ENCODE assay signal across 30 mouse cellular contexts in genomic region chrX:73793505-73793904, GRCm38 (mm10). TPM values are rescaled to one million over a fixed set of nuclear protein-coding genes. Genes with fewer than 3 reads are reported as not detected.
DNase-seq lines count a peak whose midpoint lies in the region; ATAC-seq and TF ChIP-seq lines count a peak whose summit lies in the region.
"Had no signal": no experiment of that assay in that cellular context is flagged by ENCODE, and none has a peak within 500 bp of the region (broad histone marks: within the 10 kb centered on the region; RNA-seq: fewer than 3 reads in every experiment).

No protein-coding gene starts in this region.

- peaks cover 44% of the 10 kb centered on the region for H3K36me3 ChIP-seq in forebrain, embryonic 13.5 days (ENCODE audit: poor library complexity, severe bottlenecking)
- no peaks in the 10 kb centered on the region for H3K36me3 ChIP-seq in forebrain, embryonic 16.5 days (ENCODE audit: control insufficient read depth, insufficient read depth)
- no peaks in the 10 kb centered on the region for H3K36me3 ChIP-seq in hindbrain, postnatal 0 days (ENCODE audit: insufficient read depth, low read length)
- no peaks in the 10 kb centered on the region for H3K36me3 ChIP-seq in hindbrain, embryonic 11.5 days (ENCODE audit: control insufficient read depth, insufficient read depth, low read length)
- peaks cover 28 to 69% of the 10 kb centered on the region in 2 experiments for H3K36me3 ChIP-seq in CH12.LX (replicated peaks in 1 of 2; ENCODE audit: control insufficient read depth in 1 of 2, insufficient read depth in 1 of 2, low read length in 1 of 2)
- 0 out of 2 replicates have a peak, but pooled peaks cover 18% of the 10 kb centered on the region for H3K36me3 ChIP-seq in embryonic facial prominence, embryonic 14.5 days (ENCODE audit: control insufficient read depth, insufficient read depth, low read length)

- DNase-seq in hindbrain, postnatal 0 days (ENCODE audit: low spot score): peak; percentile 7
- DNase-seq in hindbrain, embryonic 11.5 days (ENCODE audit: low spot score): no peak
- DNase-seq in CH12.LX (ENCODE audit: extremely low read depth): no peak
- peak; percentile 10 for DNase-seq in embryonic facial prominence, embryonic 14.5 days (ENCODE audit: low spot score)
- no peak for DNase-seq in cerebellum, postnatal 36 days
- DNase-seq: adrenal gland, postnatal 25 days; cerebellum, adult 2 months; cerebellum, postnatal 14 days; gastrocnemius, postnatal 36 days; heart, postnatal 10 days; kidney, adult 11 months; kidney, postnatal 25 days; right cerebral cortex, adult 18-20 months; spleen, adult 18-20 months; thymus, postnatal 14 days had no signal

- no peak overlapping the region for H3K4me2 ChIP-seq in forebrain, embryonic 13.5 days
- H3K4me2 ChIP-seq in forebrain, embryonic 16.5 days (ENCODE audit: low read length): no peak overlapping the region
- H3K4me2 ChIP-seq in hindbrain, postnatal 0 days (ENCODE audit: low read depth, low read length): no peak overlapping the region
- H3K4me2 ChIP-seq in hindbrain, embryonic 11.5 days (replicated peaks; ENCODE audit: low read depth, low read length): no peak overlapping the region
- no peak overlapping the region for H3K4me2 ChIP-seq in CH12.LX (ENCODE audit: insufficient read depth, low read depth, poor library complexity, severe bottlenecking)
- H3K4me2 ChIP-seq in embryonic facial prominence, embryonic 14.5 days (ENCODE audit: low read depth, low read length): no peak overlapping the region
- H3K4me2 ChIP-seq: heart, embryonic 13.5 days; hindbrain, embryonic 14.5 days; kidney, embryonic 15.5 days; limb, embryonic 13.5 days; liver, embryonic 11.5 days; midbrain, embryonic 13.5 days; neural tube, embryonic 15.5 days had no signal

- no peak overlapping the region for H3K9ac ChIP-seq in forebrain, embryonic 13.5 days
- H3K9ac ChIP-seq in forebrain, embryonic 16.5 days (replicated peaks; ENCODE audit: low read depth, low read length): no peak overlapping the region
- no peak overlapping the region for H3K9ac ChIP-seq in hindbrain, postnatal 0 days (replicated peaks; ENCODE audit: low read length)
- H3K9ac ChIP-seq in hindbrain, embryonic 11.5 days (ENCODE audit: low read depth, low read length): no peak overlapping the region
- no peak overlapping the region for H3K9ac ChIP-seq in CH12.LX (ENCODE audit: insufficient read depth, low read depth)
- H3K9ac ChIP-seq in embryonic facial prominence, embryonic 14.5 days (ENCODE audit: low read depth, low read length): no peak overlapping the region
- H3K9ac ChIP-seq: heart, embryonic 13.5 days; hindbrain, embryonic 14.5 days; kidney, embryonic 15.5 days; limb, embryonic 13.5 days; midbrain, embryonic 13.5 days; neural tube, embryonic 15.5 days had no signal

- H3K27ac ChIP-seq in forebrain, embryonic 13.5 days: no peak overlapping the region
- H3K27ac ChIP-seq in forebrain, embryonic 16.5 days (ENCODE audit: low read length): no peak overlapping the region
- H3K27ac ChIP-seq in hindbrain, postnatal 0 days: no peak overlapping the region
- no peak overlapping the region for H3K27ac ChIP-seq in hindbrain, embryonic 11.5 days (ENCODE audit: low read depth, low read length)
- no peak overlapping the region for H3K27ac ChIP-seq in CH12.LX (ENCODE audit: insufficient read depth, low read depth)
- no peak overlapping the region; the same call in 1 of the 2 replicates for H3K27ac ChIP-seq in embryonic facial prominence, embryonic 14.5 days (replicated peaks; ENCODE audit: low read depth, low read length)
- H3K27ac ChIP-seq: heart, adult 2 months; heart, embryonic 13.5 days; hindbrain, embryonic 14.5 days; kidney, embryonic 15.5 days; limb, embryonic 13.5 days; macrophage; neural tube, embryonic 15.5 days had no signal

- no peak for TF ChIP-seq RAD21 in CH12.LX (IDR thresholded peaks at IDR 0.05; ENCODE audit: low read depth, low read length)

- no peak overlapping the region for H3K4me3 ChIP-seq in forebrain, embryonic 13.5 days
- H3K4me3 ChIP-seq in forebrain, embryonic 16.5 days (replicated peaks; ENCODE audit: low read length): no peak overlapping the region
- H3K4me3 ChIP-seq in hindbrain, postnatal 0 days (ENCODE audit: low read length): no peak overlapping the region
- H3K4me3 ChIP-seq in hindbrain, embryonic 11.5 days (ENCODE audit: low read depth, low read length): no peak overlapping the region
- H3K4me3 ChIP-seq in CH12.LX (replicated peaks in 1 of 3; ENCODE audit: low read depth in 2 of 3, low read length in 2 of 3, poor library complexity in 1 of 3): no peak overlapping the region
- H3K4me3 ChIP-seq in embryonic facial prominence, embryonic 14.5 days (ENCODE audit: low read depth, low read length): no peak overlapping the region
- H3K4me3 ChIP-seq: heart, adult 2 months; heart, embryonic 13.5 days; kidney, embryonic 15.5 days; limb, embryonic 13.5 days; midbrain, embryonic 13.5 days; neural tube, embryonic 15.5 days had no signal

- ATAC-seq in forebrain, embryonic 13.5 days: 0 out of 2 replicates have a peak, but pooled peaks have one; percentile 20
- ATAC-seq in forebrain, embryonic 16.5 days: no peak
- ATAC-seq in hindbrain, postnatal 0 days: peak; percentile 55; the same call in 1 of the 2 replicates
- no peak for ATAC-seq in hindbrain, embryonic 11.5 days (ENCODE audit: low FRiP score)
- ATAC-seq in embryonic facial prominence, embryonic 14.5 days (ENCODE audit: low read depth): no peak
- ATAC-seq in cerebellum, adult (ENCODE audit: insufficient number of reproducible peaks, low FRiP score, low TSS enrichment): no peak
- ATAC-seq: inflammation-experienced regulatory T-cells, adult 6 months; lung, postnatal 0 days; midbrain, embryonic 13.5 days had no signal

- H3K79me2 ChIP-seq in CH12.LX (replicated peaks; ENCODE audit: control insufficient read depth, extremely low read depth, insufficient read depth, poor library complexity, severe bottlenecking): peaks cover 5% of the 10 kb centered on the region; the same call in 1 of the 2 replicates

- dilution Hi-C loops in CH12.LX (cut with MboI; ENCODE audit: extremely low pct_ligation_motif_present, extremely low pct_unique_long_range_greater_than_20kb, low sequenced_read_pairs): no loop called here

- H3K9me3 ChIP-seq in forebrain, embryonic 13.5 days (replicated peaks): no peaks in the 10 kb centered on the region
- no peaks in the 10 kb centered on the region for H3K9me3 ChIP-seq in forebrain, embryonic 16.5 days (ENCODE audit: control insufficient read depth, low read length)
- no peaks in the 10 kb centered on the region for H3K9me3 ChIP-seq in hindbrain, postnatal 0 days (ENCODE audit: low read length)
- no peaks in the 10 kb centered on the region for H3K9me3 ChIP-seq in hindbrain, embryonic 11.5 days (ENCODE audit: control insufficient read depth, low read length)
- H3K9me3 ChIP-seq in CH12.LX (replicated peaks; ENCODE audit: low read length): no peaks in the 10 kb centered on the region
- H3K9me3 ChIP-seq in embryonic facial prominence, embryonic 14.5 days (ENCODE audit: control insufficient read depth, low read length): no peaks in the 10 kb centered on the region
- H3K9me3 ChIP-seq: heart, embryonic 13.5 days; kidney, embryonic 15.5 days; limb, embryonic 13.5 days; midbrain, embryonic 13.5 days; neural tube, embryonic 15.5 days had no signal

- 22% methylated on average over 1 of the region's 1 CpGs for WGBS in forebrain, embryonic 13.5 days
- 25% methylated on average over 1 of the region's 1 CpGs for WGBS in forebrain, embryonic 16.5 days
- 19% methylated on average over 1 of the region's 1 CpGs for WGBS in hindbrain, postnatal 0 days
- 38% methylated on average over 1 of the region's 1 CpGs for WGBS in hindbrain, embryonic 11.5 days
- 55% methylated on average over 1 of the region's 1 CpGs for WGBS in embryonic facial prominence, embryonic 14.5 days

- TF ChIP-seq EP300 in CH12.LX (IDR thresholded peaks at IDR 0.05; ENCODE audit: low read length): no peak

- peaks cover 5% of the 10 kb centered on the region for H3K4me1 ChIP-seq in forebrain, embryonic 13.5 days
- H3K4me1 ChIP-seq in forebrain, embryonic 16.5 days (replicated peaks; ENCODE audit: control insufficient read depth, insufficient read depth, low read length): peaks cover 4% of the 10 kb centered on the region
- H3K4me1 ChIP-seq in hindbrain, postnatal 0 days (ENCODE audit: insufficient read depth, low read length): 0 out of 2 replicates have a peak, but pooled peaks cover under 1% of the 10 kb centered on the region
- H3K4me1 ChIP-seq in hindbrain, embryonic 11.5 days (replicated peaks; ENCODE audit: control insufficient read depth, insufficient read depth, low read length): no peaks in the 10 kb centered on the region
- peaks cover 5 to 14% of the 10 kb centered on the region in 2 experiments; a peak in 2 of 4 replicates for H3K4me1 ChIP-seq in CH12.LX (ENCODE audit: control insufficient read depth in 1 of 2, insufficient read depth in 2 of 2)
- no peaks in the 10 kb centered on the region for H3K4me1 ChIP-seq in embryonic facial prominence, embryonic 14.5 days (ENCODE audit: control insufficient read depth, insufficient read depth, low read length)
- H3K4me1 ChIP-seq: limb, embryonic 13.5 days had no signal

- no peaks in the 10 kb centered on the region for H3K27me3 ChIP-seq in forebrain, embryonic 13.5 days
- H3K27me3 ChIP-seq in forebrain, embryonic 16.5 days (replicated peaks; ENCODE audit: control insufficient read depth, insufficient read depth, low read length): no peaks in the 10 kb centered on the region
- no peaks in the 10 kb centered on the region for H3K27me3 ChIP-seq in hindbrain, postnatal 0 days (ENCODE audit: insufficient read depth, low read length)
- no peaks in the 10 kb centered on the region for H3K27me3 ChIP-seq in hindbrain, embryonic 11.5 days (ENCODE audit: control insufficient read depth, insufficient read depth, low read length)
- H3K27me3 ChIP-seq in CH12.LX (replicated peaks): no peaks in the 10 kb centered on the region
- H3K27me3 ChIP-seq in embryonic facial prominence, embryonic 14.5 days (replicated peaks; ENCODE audit: control insufficient read depth, insufficient read depth, low read length): no peaks in the 10 kb centered on the region; the same call in 1 of the 2 replicates
- H3K27me3 ChIP-seq: heart, embryonic 13.5 days; limb, embryonic 13.5 days; midbrain, embryonic 13.5 days; neural tube, embryonic 15.5 days had no signal

- TF ChIP-seq CTCF in hindbrain, postnatal 0 days (IDR thresholded peaks at IDR 0.05; ENCODE audit: low read depth): 0 out of 2 replicates have a peak, but pooled peaks have one; percentile 6
- TF ChIP-seq CTCF in CH12.LX (conservative IDR thresholded peaks at IDR 0.05 in 1 of 2, IDR thresholded peaks at IDR 0.05 in 1 of 2; ENCODE audit: low read depth in 2 of 2, low read length in 2 of 2): no peak

- peak; percentile 34; the same call in 1 of the 2 replicates for TF ChIP-seq POLR2A in CH12.LX (IDR thresholded peaks at IDR 0.05; ENCODE audit: low read depth, low read length)

- in situ Hi-C loops in CH12.LX (cut with MboI; ENCODE audit: low pct_ligation_motif_present, low pct_unique_long_range_greater_than_20kb, low sequenced_read_pairs): loop anchor here (25.0 kb wide), 1 partner anchor 594 kb away; the partner anchor contains the start of genes Fam3a and Ikbkg

RNA-seq across cellular contexts. Expression of gene Ssr4, which starts 6.7 kb away (rescaled TPM):
- 129 and 133 TPM in 2 replicates for polyA plus RNA-seq in forebrain, embryonic 13.5 days (2015; fragmentation: Nextera tagmentation; extraction: Ambion mirVana)
- 132 and 134 TPM in 2 replicates for polyA plus RNA-seq in forebrain, embryonic 16.5 days (2015; fragmentation: Nextera tagmentation; extraction: Ambion mirVana)
- total RNA-seq in hindbrain, postnatal 0 days (2014; rRNA removed): 89.0 and 144 TPM in 2 replicates
- polyA plus RNA-seq in hindbrain, postnatal 0 days (2015; fragmentation: Nextera tagmentation; extraction: Ambion mirVana): 196 and 199 TPM in 2 replicates
- 134 and 140 TPM in 2 replicates for polyA plus RNA-seq in hindbrain, embryonic 11.5 days (2014; fragmentation: Nextera tagmentation; extraction: Ambion mirVana)
- total RNA-seq in CH12.LX (2012; rRNA removed) (281 and 350 TPM in 2 replicates), CH12.LX (2014; rRNA removed) (389 and 428 TPM in 2 replicates)
- 260 and 291 TPM in 2 replicates for polyA plus RNA-seq in CH12.LX (2012; ENCODE audit: insufficient read length, low read depth)
- polyA plus RNA-seq in embryonic facial prominence, embryonic 14.5 days (2014; fragmentation: Nextera tagmentation; extraction: Ambion mirVana): 259 and 277 TPM in 2 replicates

RNA-seq across cellular contexts. Expression of gene Idh3g, which starts 6.8 kb away (rescaled TPM):
- polyA plus RNA-seq in forebrain, embryonic 13.5 days (2015; fragmentation: Nextera tagmentation; extraction: Ambion mirVana): 205 and 225 TPM in 2 replicates
- polyA plus RNA-seq in forebrain, embryonic 16.5 days (2015; fragmentation: Nextera tagmentation; extraction: Ambion mirVana): 232 and 240 TPM in 2 replicates
- 238 and 257 TPM in 2 replicates for total RNA-seq in hindbrain, postnatal 0 days (2014; rRNA removed)
- 244 and 248 TPM in 2 replicates for polyA plus RNA-seq in hindbrain, postnatal 0 days (2015; fragmentation: Nextera tagmentation; extraction: Ambion mirVana)
- polyA plus RNA-seq in hindbrain, embryonic 11.5 days (2014; fragmentation: Nextera tagmentation; extraction: Ambion mirVana): 191 and 206 TPM in 2 replicates
- total RNA-seq in CH12.LX (2012; rRNA removed): 191 and 219 TPM in 2 replicates
- 225 and 237 TPM in 2 replicates for total RNA-seq in CH12.LX (2014; rRNA removed)
- polyA plus RNA-seq in CH12.LX (2012; ENCODE audit: insufficient read length, low read depth): 191 and 209 TPM in 2 replicates
- 193 and 211 TPM in 2 replicates for polyA plus RNA-seq in embryonic facial prominence, embryonic 14.5 days (2014; fragmentation: Nextera tagmentation; extraction: Ambion mirVana)

RNA-seq across cellular contexts. Expression of gene Srpk3, which starts 19.3 kb away (rescaled TPM):
- 1.7 and 1.8 TPM in 2 replicates for polyA plus RNA-seq in forebrain, embryonic 13.5 days (2015; fragmentation: Nextera tagmentation; extraction: Ambion mirVana)
- 1.8 and 1.9 TPM in 2 replicates for polyA plus RNA-seq in forebrain, embryonic 16.5 days (2015; fragmentation: Nextera tagmentation; extraction: Ambion mirVana)
- total RNA-seq in hindbrain, postnatal 0 days (2014; rRNA removed): 1.8 and 2.1 TPM in 2 replicates
- polyA plus RNA-seq in hindbrain, postnatal 0 days (2015; fragmentation: Nextera tagmentation; extraction: Ambion mirVana): 2.7 and 2.9 TPM in 2 replicates
- polyA plus RNA-seq in hindbrain, embryonic 11.5 days (2014; fragmentation: Nextera tagmentation; extraction: Ambion mirVana): 1.3 and 1.6 TPM in 2 replicates
- total RNA-seq in CH12.LX (2012; rRNA removed) (55.2 and 67.5 TPM in 2 replicates), CH12.LX (2014; rRNA removed) (42.7 and 45.7 TPM in 2 replicates)
- 46.1 and 52.3 TPM in 2 replicates for polyA plus RNA-seq in CH12.LX (2012; ENCODE audit: insufficient read length, low read depth)
- 54.6 and 63.2 TPM in 2 replicates for polyA plus RNA-seq in embryonic facial prominence, embryonic 14.5 days (2014; fragmentation: Nextera tagmentation; extraction: Ambion mirVana)
- total RNA-seq: megakaryocyte-erythroid progenitor cell, adult 5-6 weeks had no signal

RNA-seq across cellular contexts. Expression of gene Pdzd4, which starts 31.3 kb away (rescaled TPM):
- polyA plus RNA-seq in forebrain, embryonic 13.5 days (2015; fragmentation: Nextera tagmentation; extraction: Ambion mirVana): 3.1 and 3.5 TPM in 2 replicates
- 3.5 and 4.2 TPM in 2 replicates for polyA plus RNA-seq in forebrain, embryonic 16.5 days (2015; fragmentation: Nextera tagmentation; extraction: Ambion mirVana)
- total RNA-seq in hindbrain, postnatal 0 days (2014; rRNA removed): 137 and 159 TPM in 2 replicates
- 3.4 and 3.5 TPM in 2 replicates for polyA plus RNA-seq in hindbrain, postnatal 0 days (2015; fragmentation: Nextera tagmentation; extraction: Ambion mirVana)
- polyA plus RNA-seq in hindbrain, embryonic 11.5 days (2014; fragmentation: Nextera tagmentation; extraction: Ambion mirVana): 1.4 and 1.6 TPM in 2 replicates
- total RNA-seq in CH12.LX (2012; rRNA removed): 0.42 and 0.72 TPM in 2 replicates
- 0.30 and 0.32 TPM in 2 replicates for total RNA-seq in CH12.LX (2014; rRNA removed)
- polyA plus RNA-seq in CH12.LX (2012; ENCODE audit: insufficient read length, low read depth): 0.85 and 1.1 TPM in 2 replicates
- 1.1 and 1.8 TPM in 2 replicates for polyA plus RNA-seq in embryonic facial prominence, embryonic 14.5 days (2014; fragmentation: Nextera tagmentation; extraction: Ambion mirVana)

RNA-seq across cellular contexts. Expression of gene Plxnb3, which starts 36.6 kb away (rescaled TPM):
- polyA plus RNA-seq in forebrain, embryonic 13.5 days (2015; fragmentation: Nextera tagmentation; extraction: Ambion mirVana): 0.03 and 0.10 TPM in 2 replicates
- 0.19 and 0.22 TPM in 2 replicates for polyA plus RNA-seq in forebrain, embryonic 16.5 days (2015; fragmentation: Nextera tagmentation; extraction: Ambion mirVana)
- total RNA-seq in hindbrain, postnatal 0 days (2014; rRNA removed): 7.4 and 13.6 TPM in 2 replicates
- 1.8 and 2.0 TPM in 2 replicates for polyA plus RNA-seq in hindbrain, postnatal 0 days (2015; fragmentation: Nextera tagmentation; extraction: Ambion mirVana)
- 0.28 TPM in 1 of 2 replicates, not detected in the other for polyA plus RNA-seq in hindbrain, embryonic 11.5 days (2014; fragmentation: Nextera tagmentation; extraction: Ambion mirVana)
- total RNA-seq in CH12.LX (2012; rRNA removed) (0.42 and 0.59 TPM in 2 replicates), CH12.LX (2014; rRNA removed) (0.24 and 0.28 TPM in 2 replicates)
- 0.60 and 0.76 TPM in 2 replicates for polyA plus RNA-seq in CH12.LX (2012; ENCODE audit: insufficient read length, low read depth)
- polyA plus RNA-seq in embryonic facial prominence, embryonic 14.5 days (2014; fragmentation: Nextera tagmentation; extraction: Ambion mirVana): 0.90 and 1.1 TPM in 2 replicates
- total RNA-seq: megakaryocyte-erythroid progenitor cell, adult 5-6 weeks had no signal
- polyA plus RNA-seq: inflammation-experienced regulatory T-cells, adult 6 months had no signal

Comparison
In these comparisons a context has a peak if more than half of its experiments do, and no peak if none do; other contexts are left out.
1. ATAC-seq: peak in forebrain, embryonic 13.5 days (single experiment) and hindbrain, postnatal 0 days (single experiment); none in forebrain, embryonic 16.5 days (single experiment), hindbrain, embryonic 11.5 days (single experiment), embryonic facial prominence, embryonic 14.5 days (single experiment) and cerebellum, adult (single experiment).
2. DNase-seq: peak in hindbrain, postnatal 0 days (single experiment) and embryonic facial prominence, embryonic 14.5 days (single experiment); none in hindbrain, embryonic 11.5 days (single experiment), CH12.LX (single experiment) and cerebellum, postnatal 36 days (0 of 2).
3. RNA of gene Srpk3, which starts 19.3 kb away (polyA plus RNA-seq): 54.6 to 63.2 TPM in embryonic facial prominence, embryonic 14.5 days and 46.1 to 52.3 TPM in CH12.LX; 2.7 to 2.9 TPM in hindbrain, postnatal 0 days, 1.8 to 1.9 TPM in forebrain, embryonic 16.5 days, 1.7 to 1.8 TPM in forebrain, embryonic 13.5 days and 1.3 to 1.6 TPM in hindbrain, embryonic 11.5 days; every median in the first group is over 10 times any median in the second.